Mouse (Mus musculus) right cerebral cortex, postnatal 14 days (tissue): ENCODE measurements around the gene Tmem140.

ENCODE experiments used
- DNase-seq: peaks from one replicate; pipeline ENCODE4 v3.0.0; 2022

Gene Tmem140

GRCm38 (mm10) chr6:34876835-34877156 is 13.8 kb downstream of the Tmem140 start:
- DNase-seq, result no peak

- peak; percentile 88 for DNase-seq
Observed at GRCm38 (mm10) chr6:34877509-34878321, 14.8 kb downstream of the Tmem140 start, which contains the start of gene Cyren. Gene Cyren (minus strand): TSS chr6:34878060.

- no peak for DNase-seq
Observed at GRCm38 (mm10) chr6:34879101-34879740, 16.3 kb downstream of the Tmem140 start.

GRCm38 (mm10) chr6:34879911-34880475 is 17.0 kb downstream of the Tmem140 start:
- peak; percentile 55 for DNase-seq

GRCm38 (mm10) chr6:34884724-34885123 is 21.8 kb downstream of the Tmem140 start:
- no peak for DNase-seq

- no peak for DNase-seq
Observed at GRCm38 (mm10) chr6:34887131-34887850, 24.3 kb downstream of the Tmem140 start.

GRCm38 (mm10) chr6:34889185-34889584 is 26.2 kb downstream of the Tmem140 start:
- DNase-seq, result no peak

GRCm38 (mm10) chr6:34895569-34895968 is 32.6 kb downstream of the Tmem140 start:
- DNase-seq, result no peak

- no peak for DNase-seq
Observed at GRCm38 (mm10) chr6:34896168-34896780, 33.3 kb downstream of the Tmem140 start.

- no peak for DNase-seq
Observed at GRCm38 (mm10) chr6:34899127-34899526, 36.2 kb downstream of the Tmem140 start.

- no peak for DNase-seq
Observed at GRCm38 (mm10) chr6:34900990-34901389, 38.0 kb downstream of the Tmem140 start.

GRCm38 (mm10) chr6:34901911-34902444 is 39.0 kb downstream of the Tmem140 start:
- DNase-seq, result no peak

GRCm38 (mm10) chr6:34902578-34902977 is 39.6 kb downstream of the Tmem140 start:
- no peak for DNase-seq

- no peak for DNase-seq
Observed at GRCm38 (mm10) chr6:34903441-34903840, 40.5 kb downstream of the Tmem140 start.

- no peak for DNase-seq
Observed at GRCm38 (mm10) chr6:34903851-34904250, 40.9 kb downstream of the Tmem140 start.

GRCm38 (mm10) chr6:34904361-34904760 is 41.4 kb downstream of the Tmem140 start:
- DNase-seq, result no peak

GRCm38 (mm10) chr6:34906125-34906524 is 43.2 kb downstream of the Tmem140 start:
- DNase-seq, result no peak

- DNase-seq, result no peak
Observed at GRCm38 (mm10) chr6:34906661-34907060, 43.7 kb downstream of the Tmem140 start.

GRCm38 (mm10) chr6:34907121-34907614 is 44.2 kb downstream of the Tmem140 start:
- no peak for DNase-seq

GRCm38 (mm10) chr6:34907696-34908260 is 44.8 kb downstream of the Tmem140 start:
- DNase-seq, result no peak

GRCm38 (mm10) chr6:34909631-34910345 is 46.8 kb downstream of the Tmem140 start:
- DNase-seq, result no peak
